11 mouse cellular contexts compared by ENCODE assay signal in genomic region chr1:90552644-90553043, GRCm38 (mm10).
"Had no signal": no experiment of that assay in that cellular context is flagged by ENCODE, and none has a peak within 500 bp of the region (broad histone marks: within the 10 kb centered on the region; RNA-seq: fewer than 3 reads in every experiment).

No protein-coding gene starts in this region.

- H3K36me3 ChIP-seq: midbrain, embryonic 10.5 days had no signal

- H3K27ac ChIP-seq: layer of hippocampus, adult 2 months; liver, embryonic 14.5 days; midbrain, embryonic 10.5 days; stomach, postnatal 0 days had no signal

- DNase-seq: kidney, postnatal 10 days; kidney, postnatal 4 days; lung, adult 18-20 months; lung, postnatal 10 days; lung, postnatal 4 days; midbrain, embryonic 14.5 days had no signal

- H3K4me3 ChIP-seq: layer of hippocampus, adult 2 months; midbrain, embryonic 10.5 days; myocyte had no signal

- H3K9ac ChIP-seq: liver, embryonic 14.5 days had no signal

- H3K9me3 ChIP-seq: midbrain, embryonic 10.5 days had no signal
